Mouse (Mus musculus) adrenal gland, postnatal 10 days (tissue): ENCODE measurements at regions not wholly inside any gene's neighbourhood (a gene's known extent, or its start where the extent isn't known, plus 50 kb on each side); places are given as distances from the start of the nearest gene placed in this dataset.
"Not testable (repeated sequence)": the region's sequence is repeated elsewhere in the genome, so short reads cannot be mapped to it uniquely, and the experiment has no call there.

Experiments
- DNase-seq: peaks from one replicate; pipeline ENCODE4 v3.0.0; 2021; ENCODE audit warnings: mixed read lengths

- peak; percentile 43 for DNase-seq
Observed at GRCm38 (mm10) chr10:96685991-96686601, 69.3 kb downstream of the Btg1 start.

GRCm38 (mm10) chr10:96686659-96687440 lies 70.0 kb downstream of the Btg1 start:
- DNase-seq, result peak; percentile 47

GRCm38 (mm10) chr10:96687441-96687772 lies 70.6 kb downstream of the Btg1 start:
- DNase-seq, result no peak

- DNase-seq, result no peak
Observed at GRCm38 (mm10) chr10:96689976-96690867, 73.4 kb downstream of the Btg1 start.

GRCm38 (mm10) chr10:96690868-96691302 lies 74.1 kb downstream of the Btg1 start:
- peak; percentile 56 for DNase-seq

- DNase-seq, result no peak
Observed at GRCm38 (mm10) chr10:96691319-96691870, 74.6 kb downstream of the Btg1 start.

- DNase-seq, result no peak
Observed at GRCm38 (mm10) chr10:96692821-96693220, 76.0 kb downstream of the Btg1 start.

- DNase-seq, result no peak
Observed at GRCm38 (mm10) chr10:96693766-96694165, 77.0 kb downstream of the Btg1 start.

- no peak for DNase-seq
Observed at GRCm38 (mm10) chr10:96696571-96696970, 79.8 kb downstream of the Btg1 start.

- DNase-seq, result peak; percentile 10
Observed at GRCm38 (mm10) chr10:96697781-96698180, 81.0 kb downstream of the Btg1 start.

- no peak for DNase-seq
Observed at GRCm38 (mm10) chr10:96706656-96707055, 89.8 kb downstream of the Btg1 start.

- DNase-seq, result peak; percentile 18
Observed at GRCm38 (mm10) chr10:96708471-96708870, 91.7 kb downstream of the Btg1 start.

- no peak for DNase-seq
Observed at GRCm38 (mm10) chr10:96709698-96710356, 93.0 kb downstream of the Btg1 start.

- DNase-seq, result no peak
Observed at GRCm38 (mm10) chr10:96711993-96712392, 95.2 kb downstream of the Btg1 start.

GRCm38 (mm10) chr10:96714702-96715101 lies 97.9 kb downstream of the Btg1 start:
- no peak for DNase-seq

- DNase-seq, result no peak
Observed at GRCm38 (mm10) chr10:96717281-96717680, 100.5 kb downstream of the Btg1 start.

- not testable (repeated sequence) for DNase-seq
Observed at GRCm38 (mm10) chr10:96718706-96719105, 101.9 kb downstream of the Btg1 start.

- peak; percentile 23 for DNase-seq
Observed at GRCm38 (mm10) chr10:96720281-96720711, 103.5 kb downstream of the Btg1 start.

- no peak for DNase-seq
Observed at GRCm38 (mm10) chr10:96720956-96721688, 104.3 kb downstream of the Btg1 start.

- DNase-seq, result peak; percentile 52
Observed at GRCm38 (mm10) chr10:96722491-96722890, 105.7 kb downstream of the Btg1 start.

- no peak for DNase-seq
Observed at GRCm38 (mm10) chr10:96723071-96723470, 106.3 kb downstream of the Btg1 start.
